12 mouse cellular contexts compared by ENCODE assay signal in the genomic region with DNA sequence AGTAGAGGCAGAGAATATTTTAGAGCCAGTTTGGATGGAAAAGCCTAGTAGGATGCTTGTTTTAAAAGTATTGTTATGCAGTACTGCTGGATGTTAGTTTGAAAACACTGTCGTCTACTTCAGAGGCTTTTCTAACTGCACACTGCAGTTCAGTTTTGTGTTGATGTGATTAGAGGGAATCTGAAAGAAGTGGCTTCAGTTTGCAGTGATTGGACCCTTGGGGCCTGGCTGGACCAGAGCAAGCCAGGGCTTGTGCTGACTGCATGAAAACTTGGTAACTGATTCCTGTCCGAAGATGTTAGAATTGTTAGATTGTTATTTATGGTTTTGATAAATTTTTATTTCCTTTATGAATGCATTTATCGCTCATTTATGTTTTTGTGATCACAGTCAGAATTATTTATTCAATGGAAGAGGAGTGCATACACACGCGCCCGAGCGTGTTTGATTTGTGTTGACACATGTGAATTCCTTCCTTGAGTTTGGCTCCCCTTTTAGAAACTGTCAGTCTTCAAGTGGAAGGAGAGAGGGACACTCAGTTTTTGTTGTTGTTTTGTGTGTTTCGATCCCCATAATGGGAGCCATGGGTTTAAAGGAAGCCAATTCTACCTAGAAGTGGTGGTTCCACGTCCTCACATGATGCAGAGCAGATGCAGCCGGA.
A peak's percentile ranks its signal among the peaks of the same experiment; 100 is the strongest.
DNase-seq lines count a peak whose midpoint lies in the region; ATAC-seq and TF ChIP-seq lines count a peak whose summit lies in the region.
"Had no signal": no experiment of that assay in that cellular context is flagged by ENCODE, and none has a peak within 500 bp of the region (broad histone marks: within the 10 kb centered on the region; RNA-seq: fewer than 3 reads in every experiment).

No protein-coding gene starts in this region.

- H3K4me3 ChIP-seq in layer of hippocampus, adult 2 months: no peak overlapping the region
- H3K4me3 ChIP-seq in forebrain, embryonic 16.5 days (replicated peaks; ENCODE audit: low read length): no peak overlapping the region
- H3K4me3 ChIP-seq: megakaryocyte, embryonic 14.5 days had no signal

- peak; percentile 13 for DNase-seq in embryo, embryonic 10.5 days (ENCODE audit: low spot score)
- DNase-seq in embryo, embryonic 10 days (ENCODE audit: low spot score): no peak
- no peak for DNase-seq in layer of hippocampus, adult 2 months (ENCODE audit: low spot score in 2 of 2)
- no peak for DNase-seq in layer of hippocampus, postnatal 36 days
- DNase-seq in retina, embryonic 14.5 days (ENCODE audit: low spot score): peak; percentile 64
- no peak for DNase-seq in thymus, postnatal 10 days (ENCODE audit: low spot score in 2 of 2)
- no peak for DNase-seq in lung, adult 18-20 months
- DNase-seq: cerebellum, adult 2 months; kidney, adult 18-20 months; lung, adult 2 months had no signal

- H3K4me2 ChIP-seq in forebrain, embryonic 16.5 days (ENCODE audit: low read length): peak overlapping the region; percentile 13; the same call in 1 of the 2 replicates

- H3K36me3 ChIP-seq in forebrain, embryonic 16.5 days (ENCODE audit: control insufficient read depth, insufficient read depth): no peaks in the 10 kb centered on the region

- 59% methylated on average over 10 of the region's 10 CpGs for WGBS in forebrain, embryonic 16.5 days

- no peak overlapping the region for H3K9ac ChIP-seq in forebrain, embryonic 16.5 days (replicated peaks; ENCODE audit: low read depth, low read length)

- H3K9me3 ChIP-seq in forebrain, embryonic 16.5 days (ENCODE audit: control insufficient read depth, low read length): no peaks in the 10 kb centered on the region

- no peak for ATAC-seq in forebrain, embryonic 16.5 days

- H3K27ac ChIP-seq in layer of hippocampus, adult 2 months: peak overlapping the region; percentile 61
- H3K27ac ChIP-seq in forebrain, embryonic 16.5 days (ENCODE audit: low read length): no peak overlapping the region

- no peak for TF ChIP-seq CTCF in layer of hippocampus, adult 2 months (conservative IDR thresholded peaks at IDR 0.05)

- peaks cover 13% of the 10 kb centered on the region for H3K4me1 ChIP-seq in forebrain, embryonic 16.5 days (replicated peaks; ENCODE audit: control insufficient read depth, insufficient read depth, low read length)

- H3K27me3 ChIP-seq in forebrain, embryonic 16.5 days (replicated peaks; ENCODE audit: control insufficient read depth, insufficient read depth, low read length): no peaks in the 10 kb centered on the region
- H3K27me3 ChIP-seq: megakaryocyte, embryonic 14.5 days had no signal

Comparison
In these comparisons a context has a peak if more than half of its experiments do, and no peak if none do; other contexts are left out.
1. DNase-seq: peak in embryo, embryonic 10.5 days (single experiment) and retina, embryonic 14.5 days (single experiment); none in embryo, embryonic 10 days (single experiment), layer of hippocampus, adult 2 months (0 of 2), layer of hippocampus, postnatal 36 days (0 of 2), thymus, postnatal 10 days (0 of 2) and lung, adult 18-20 months (0 of 2).